Mouse (Mus musculus) layer of hippocampus, adult 8-10 months (tissue): Measurements from ENCODE around the gene Kalrn. TPM values are rescaled to one million over a fixed set of nuclear protein-coding genes. Genes with fewer than 3 reads are reported as not detected.
A peak's percentile ranks its signal among the peaks of the same experiment; 100 is the strongest.

Experiments
- DNase-seq, 2 experiments: peaks; one replicate each; pipeline ENCODE4 v3.0.0; 2022; ENCODE audit warnings: low spot score in 2 of 2
- total RNA-seq, 4 experiments: library from RNA; stranded (reverse); gene quantifications; 2 replicates each; pipeline ENCODE4 v1.2.4; 2022

Gene Kalrn
- total RNA-seq, 4 experiments from 2014 or later = 495 to 557 (median 508) TPM

GRCm38 (mm10) chr16:34046268-34047005, 526.9 kb downstream of the Kalrn start:
- DNase-seq = no peak

GRCm38 (mm10) chr16:34044539-34044938, 528.8 kb downstream of the Kalrn start:
- DNase-seq = no peak

GRCm38 (mm10) chr16:34043048-34043795, 530.1 kb downstream of the Kalrn start:
- peak; percentile 77 to 87 for DNase-seq

- no peak for DNase-seq
Observed at GRCm38 (mm10) chr16:34042586-34042985, 530.7 kb downstream of the Kalrn start.

GRCm38 (mm10) chr16:34040276-34040675, 533.1 kb downstream of the Kalrn start:
- DNase-seq = no peak

- no peak for DNase-seq
Observed at GRCm38 (mm10) chr16:34039736-34040135, 533.6 kb downstream of the Kalrn start.

- DNase-seq = no peak
Observed at GRCm38 (mm10) chr16:34036327-34037047, 536.8 kb downstream of the Kalrn start.

GRCm38 (mm10) chr16:34035780-34036179, 537.6 kb downstream of the Kalrn start:
- no peak for DNase-seq

GRCm38 (mm10) chr16:34034267-34034666, 539.1 kb downstream of the Kalrn start:
- no peak for DNase-seq

- DNase-seq = no peak
Observed at GRCm38 (mm10) chr16:34032011-34032645, 541.2 kb downstream of the Kalrn start.

- no peak for DNase-seq
Observed at GRCm38 (mm10) chr16:34031565-34031964, 541.8 kb downstream of the Kalrn start.

- DNase-seq = no peak
Observed at GRCm38 (mm10) chr16:34030379-34030778, 543.0 kb downstream of the Kalrn start.

GRCm38 (mm10) chr16:34029790-34030189, 543.5 kb downstream of the Kalrn start:
- no peak for DNase-seq

GRCm38 (mm10) chr16:34017241-34017640, 556.1 kb downstream of the Kalrn start:
- no peak for DNase-seq

- no peak for DNase-seq
Observed at GRCm38 (mm10) chr16:34011991-34012845, 561.1 kb downstream of the Kalrn start.

GRCm38 (mm10) chr16:34009567-34009966, 563.8 kb downstream of the Kalrn start:
- DNase-seq = no peak

- DNase-seq = no peak
Observed at GRCm38 (mm10) chr16:34005986-34006385, 567.3 kb downstream of the Kalrn start.

GRCm38 (mm10) chr16:34004128-34004578, 569.2 kb downstream of the Kalrn start:
- DNase-seq = peak; percentile 53 to 55

- DNase-seq = no peak
Observed at GRCm38 (mm10) chr16:34003566-34004127, 569.7 kb downstream of the Kalrn start.

- no peak for DNase-seq
Observed at GRCm38 (mm10) chr16:34000715-34001114, 572.6 kb downstream of the Kalrn start.
